8 mouse cellular contexts compared by ENCODE assay signal in genomic region chr13:101694496-101695251, GRCm38 (mm10).
A peak's percentile ranks its signal among the peaks of the same experiment; 100 is the strongest.
DNase-seq lines count a peak whose midpoint lies in the region; ATAC-seq and TF ChIP-seq lines count a peak whose summit lies in the region.

No protein-coding gene starts in this region.

- peaks cover 38% of the 10 kb centered on the region for H3K4me1 ChIP-seq in embryonic facial prominence, embryonic 14.5 days (ENCODE audit: control insufficient read depth, insufficient read depth, low read length)
- H3K4me1 ChIP-seq in lung, embryonic 16.5 days (replicated peaks; ENCODE audit: control insufficient read depth, insufficient read depth, low read length) = peaks cover 27% of the 10 kb centered on the region

- peak overlapping the region; percentile 77 for H3K4me2 ChIP-seq in embryonic facial prominence, embryonic 14.5 days (ENCODE audit: low read depth, low read length)
- H3K4me2 ChIP-seq in lung, embryonic 16.5 days (ENCODE audit: low read depth, low read length) = peak overlapping the region; percentile 78

- H3K4me3 ChIP-seq in embryonic facial prominence, embryonic 14.5 days (ENCODE audit: low read depth, low read length) = peak overlapping the region; percentile 52
- H3K4me3 ChIP-seq in layer of hippocampus, adult 2 months = peak overlapping the region; percentile 66
- peak overlapping the region; percentile 61 for H3K4me3 ChIP-seq in lung, embryonic 16.5 days (ENCODE audit: low read length)

- 2% methylated on average over 47 of the region's 48 CpGs for WGBS in embryonic facial prominence, embryonic 14.5 days
- WGBS in lung, embryonic 16.5 days = 2% methylated on average over 46 of the region's 48 CpGs

- H3K27me3 ChIP-seq in embryonic facial prominence, embryonic 14.5 days (replicated peaks; ENCODE audit: control insufficient read depth, insufficient read depth, low read length) = no peaks in the 10 kb centered on the region
- no peaks in the 10 kb centered on the region for H3K27me3 ChIP-seq in lung, embryonic 16.5 days (ENCODE audit: control insufficient read depth, insufficient read depth, low read depth, low read length)

- peak; percentile 71 to 76 for DNase-seq in B cell, adult 2 months
- DNase-seq in adrenal gland, postnatal 25 days = peak; percentile 64
- peak; percentile 73 for DNase-seq in embryonic facial prominence, embryonic 14.5 days (ENCODE audit: low spot score)
- DNase-seq in heart, postnatal 25 days (ENCODE audit: low spot score) = peak; percentile 13
- peak; percentile 32 to 56 for DNase-seq in layer of hippocampus, adult 2 months (ENCODE audit: low spot score in 2 of 2)
- DNase-seq in ovary, postnatal 10 days (ENCODE audit: low spot score) = peak; percentile 49
- peak; percentile 84 for DNase-seq in thymus, postnatal 0 days (ENCODE audit: low spot score)

- TF ChIP-seq CTCF in layer of hippocampus, adult 2 months (conservative IDR thresholded peaks at IDR 0.05) = no peak

- peak; percentile 64 for ATAC-seq in embryonic facial prominence, embryonic 14.5 days (ENCODE audit: low read depth)
- peak; percentile 77 for ATAC-seq in lung, embryonic 16.5 days (ENCODE audit: low read depth)

- peak overlapping the region; percentile 70 for H3K9ac ChIP-seq in embryonic facial prominence, embryonic 14.5 days (ENCODE audit: low read depth, low read length)
- peak overlapping the region; percentile 71 for H3K9ac ChIP-seq in lung, embryonic 16.5 days (ENCODE audit: low read length)

- intact Hi-C loops in heart, postnatal 25 days (cut with DNase I) = loop anchor here (2.0 to 10.0 kb wide), 4 partner anchors 532 to 950 kb away; partner anchors contain the start of gene Mrps36

- no peaks in the 10 kb centered on the region for H3K9me3 ChIP-seq in embryonic facial prominence, embryonic 14.5 days (ENCODE audit: control insufficient read depth, low read length)
- H3K9me3 ChIP-seq in lung, embryonic 16.5 days (ENCODE audit: control insufficient read depth, low read length) = no peaks in the 10 kb centered on the region

- H3K27ac ChIP-seq in embryonic facial prominence, embryonic 14.5 days (replicated peaks; ENCODE audit: low read depth, low read length) = peak overlapping the region; percentile 64
- peak overlapping the region; percentile 95 for H3K27ac ChIP-seq in layer of hippocampus, adult 2 months
- peak overlapping the region; percentile 53 for H3K27ac ChIP-seq in lung, embryonic 16.5 days (ENCODE audit: low read length)

- H3K36me3 ChIP-seq in embryonic facial prominence, embryonic 14.5 days (ENCODE audit: control insufficient read depth, insufficient read depth, low read length) = peaks cover 15% of the 10 kb centered on the region
- H3K36me3 ChIP-seq in lung, embryonic 16.5 days (ENCODE audit: control insufficient read depth, insufficient read depth, low read length) = no peaks in the 10 kb centered on the region

Comparison
In these comparisons a context has a peak if more than half of its experiments do, and no peak if none do; other contexts are left out.
1. Peak in every context shown above with its lines: DNase-seq, ATAC-seq, H3K4me3 ChIP-seq and H3K27ac ChIP-seq.
2. DNase-seq: peak in every context shown above with its lines; median percentile 84 in thymus, postnatal 0 days; 74 in B cell, adult 2 months; 73 in embryonic facial prominence, embryonic 14.5 days; 64 in adrenal gland, postnatal 25 days; 49 in ovary, postnatal 10 days; 44 in layer of hippocampus, adult 2 months; 13 in heart, postnatal 25 days.